In the genomic region with DNA sequence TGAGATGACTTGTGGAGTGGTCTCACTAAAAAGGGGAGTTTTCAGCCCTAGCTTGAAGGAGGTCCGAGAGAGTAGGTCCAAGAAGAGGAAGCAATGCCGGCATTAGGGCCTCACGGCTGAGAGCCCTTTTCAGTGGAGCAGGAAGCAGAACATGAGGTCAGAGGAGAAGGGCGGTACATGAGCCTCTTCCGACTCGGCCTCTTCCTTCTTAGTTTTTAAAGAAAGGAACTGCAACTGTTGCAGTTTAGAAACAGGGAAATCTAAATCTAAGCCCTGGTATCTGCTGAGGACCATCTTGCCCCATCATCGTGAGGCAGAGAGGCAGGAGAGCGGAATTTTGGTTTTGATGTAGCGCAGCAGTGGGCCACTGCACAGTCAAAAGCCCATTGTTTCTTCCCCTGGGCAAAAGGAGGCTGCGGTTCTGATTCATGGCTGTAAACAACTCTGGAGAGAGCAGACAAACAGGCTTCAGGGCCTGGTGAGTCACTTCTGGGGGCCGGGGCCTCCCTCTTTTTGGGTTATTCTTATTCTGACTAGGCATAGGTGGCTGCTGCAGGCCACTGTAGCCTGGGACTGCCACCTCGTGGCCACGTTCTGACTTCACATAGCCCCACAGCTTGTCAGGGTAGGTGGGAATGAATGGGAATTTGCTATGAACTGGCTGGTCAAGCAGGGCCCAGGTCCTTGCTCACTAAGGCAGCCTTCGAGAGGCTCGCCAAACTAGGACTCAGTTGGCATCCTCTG, we compare ENCODE assay signal across 8 mouse cellular contexts. TPM values are rescaled to one million over a fixed set of nuclear protein-coding genes. Genes with fewer than 3 reads are reported as not detected.
A peak's percentile ranks its signal among the peaks of the same experiment; 100 is the strongest.
DNase-seq lines count a peak whose midpoint lies in the region; ATAC-seq and TF ChIP-seq lines count a peak whose summit lies in the region.

TSS of gene Slc25a45 (plus strand) at position 191 of the 744 bp plus-strand sequence.

- intact Hi-C loops in heart, postnatal 10 days (cut with DNase I) = loop anchor here (1.0 kb wide), 3 partner anchors 27 to 90 kb away; no protein-coding TSS in a partner anchor

- no peak within 1 kb of the TSS for H3K4me3 ChIP-seq in forebrain, embryonic 14.5 days (ENCODE audit: low read depth, low read length)
- peak within 1 kb of the TSS; percentile 28 for H3K4me3 ChIP-seq in liver, postnatal 0 days (ENCODE audit: low read depth, low read length)
- peak within 1 kb of the TSS; percentile 13; the same call in 1 of the 2 replicates for H3K4me3 ChIP-seq in neural tube, embryonic 15.5 days (replicated peaks)

- peaks cover 13% of the 10 kb centered on the region; the same call in 1 of the 2 replicates for H3K4me1 ChIP-seq in forebrain, embryonic 14.5 days (ENCODE audit: control insufficient read depth, insufficient read depth, low read length)
- peaks cover 57% of the 10 kb centered on the region for H3K4me1 ChIP-seq in liver, postnatal 0 days (ENCODE audit: insufficient read depth)
- peaks cover 25% of the 10 kb centered on the region for H3K4me1 ChIP-seq in neural tube, embryonic 15.5 days

- DNase-seq in ES-CJ7 (ENCODE audit: low read depth, low spot score) = peak; percentile 83
- peak; percentile 74 for DNase-seq in forebrain, embryonic 14.5 days (ENCODE audit: low spot score)
- peak; percentile 85 to 86 for DNase-seq in heart, postnatal 10 days
- DNase-seq in layer of hippocampus, adult 11-12 months (ENCODE audit: low spot score) = peak; percentile 79
- peak; percentile 80 for DNase-seq in liver, postnatal 0 days
- DNase-seq in thymus, adult 18-20 months = peak; percentile 66 to 71

- 48% methylated on average over 15 of the region's 15 CpGs for WGBS in forebrain, embryonic 14.5 days
- 32% methylated on average over 15 of the region's 15 CpGs for WGBS in liver, postnatal 0 days (ENCODE audit: insufficient replicate concordance)
- 42% methylated on average over 15 of the region's 15 CpGs for WGBS in neural tube, embryonic 15.5 days

- peak; percentile 43; the same call in 1 of the 2 replicates for ATAC-seq in cerebellum, adult (ENCODE audit: insufficient number of reproducible peaks, low FRiP score, low TSS enrichment)
- peak; percentile 44; the same call in 1 of the 2 replicates for ATAC-seq in forebrain, embryonic 14.5 days
- peak; percentile 79 for ATAC-seq in liver, postnatal 0 days
- ATAC-seq in neural tube, embryonic 15.5 days (ENCODE audit: low FRiP score) = peak; percentile 54; the same call in 1 of the 2 replicates

- H3K27me3 ChIP-seq in forebrain, embryonic 14.5 days (replicated peaks; ENCODE audit: control insufficient read depth, insufficient read depth, low read length) = no peaks in the 10 kb centered on the region
- H3K27me3 ChIP-seq in liver, postnatal 0 days (ENCODE audit: insufficient read depth, low read length) = no peaks in the 10 kb centered on the region
- no peaks in the 10 kb centered on the region for H3K27me3 ChIP-seq in neural tube, embryonic 15.5 days (replicated peaks)

- peak; percentile 91 for TF ChIP-seq CTCF in liver, postnatal 0 days (IDR thresholded peaks at IDR 0.05; ENCODE audit: low read depth)

- no peak within 1 kb of the TSS for H3K4me2 ChIP-seq in forebrain, embryonic 14.5 days (ENCODE audit: low read length)
- H3K4me2 ChIP-seq in liver, postnatal 0 days (ENCODE audit: low read depth, low read length) = peak within 1 kb of the TSS; percentile 66
- H3K4me2 ChIP-seq in neural tube, embryonic 15.5 days = peak within 1 kb of the TSS; percentile 23; the same call in 1 of the 2 replicates

- no peaks in the 10 kb centered on the region for H3K9me3 ChIP-seq in forebrain, embryonic 14.5 days (replicated peaks; ENCODE audit: control insufficient read depth, low read length)
- H3K9me3 ChIP-seq in liver, postnatal 0 days (ENCODE audit: low read length) = no peaks in the 10 kb centered on the region
- no peaks in the 10 kb centered on the region for H3K9me3 ChIP-seq in neural tube, embryonic 15.5 days (replicated peaks)

- H3K9ac ChIP-seq in forebrain, embryonic 14.5 days (ENCODE audit: low read length) = peak within 1 kb of the TSS; percentile 26; the same call in 1 of the 2 replicates
- H3K9ac ChIP-seq in liver, postnatal 0 days (replicated peaks) = peak within 1 kb of the TSS; percentile 57
- peak within 1 kb of the TSS; percentile 21 for H3K9ac ChIP-seq in neural tube, embryonic 15.5 days (replicated peaks)

- H3K27ac ChIP-seq in forebrain, embryonic 14.5 days (ENCODE audit: low read depth, low read length) = no peak within 1 kb of the TSS
- peak within 1 kb of the TSS; percentile 83 for H3K27ac ChIP-seq in liver, postnatal 0 days (ENCODE audit: low read depth)
- peak within 1 kb of the TSS; percentile 33; the same call in 1 of the 2 replicates for H3K27ac ChIP-seq in neural tube, embryonic 15.5 days (replicated peaks)

- no peak for TF ChIP-seq EP300 in liver, postnatal 0 days (IDR thresholded peaks at IDR 0.05; ENCODE audit: low read depth)

- H3K36me3 ChIP-seq in forebrain, embryonic 14.5 days (ENCODE audit: control insufficient read depth, insufficient read depth, low read length) = no peaks in the 10 kb centered on the region
- H3K36me3 ChIP-seq in liver, postnatal 0 days (replicated peaks; ENCODE audit: insufficient read depth, low read length) = peaks cover 8% of the 10 kb centered on the region; the same call in 1 of the 2 replicates
- no peaks in the 10 kb centered on the region for H3K36me3 ChIP-seq in neural tube, embryonic 15.5 days

RNA-seq across cellular contexts. Expression of gene Slc25a45, which starts in this region (rescaled TPM):
- 1.7 TPM in 2 replicates for polyA plus RNA-seq in forebrain, embryonic 14.5 days (2014; fragmentation: Nextera tagmentation; extraction: Ambion mirVana)
- total RNA-seq in heart, postnatal 10 days (2021) = 1 to 10 TPM; 4.6 to 5.9 TPM
- 8.4 and 9.1 TPM in 2 replicates for polyA plus RNA-seq in liver, postnatal 0 days (2015; fragmentation: Nextera tagmentation; extraction: Ambion mirVana)
- 2.0 and 3.9 TPM in 2 replicates for polyA plus RNA-seq in neural tube, embryonic 15.5 days (2015; fragmentation: Nextera tagmentation; extraction: Ambion mirVana)
